Mouse (Mus musculus) midbrain, embryonic 16.5 days (tissue): ENCODE data around the gene Dlk2. TPM values are rescaled to one million over a fixed set of nuclear protein-coding genes. Genes with fewer than 3 reads are reported as not detected.

Experiments used
- ATAC-seq: fragments of 200-750 bp; cut with Nextera tagmentation; 2 replicates; pipeline ENCODE4 v1.8.0; 2017; ENCODE audit warnings: moderate TSS enrichment
- H3K27ac ChIP-seq: fragments of 300-500 bp; sonication (generic); 2 replicates; pipeline ENCODE4 v1.5.1; 2014; ENCODE audit warnings: mild to moderate bottlenecking, low read length, mixed read lengths
- H3K27me3 ChIP-seq: fragments of 300-500 bp; sonication (generic); 2 replicates; pipeline ENCODE4 v1.6.1; 2014; ENCODE audit warnings: low read depth, low read length, mixed read lengths; ENCODE audit not compliant: control insufficient read depth, insufficient read depth
- H3K36me3 ChIP-seq: fragments of 300-500 bp; sonication (generic); 2 replicates; pipeline ENCODE4 v1.6.1; 2014; ENCODE audit warnings: mild to moderate bottlenecking, low read length, moderate library complexity, mixed read lengths; ENCODE audit not compliant: control insufficient read depth, insufficient read depth
- H3K4me1 ChIP-seq: fragments of 300-500 bp; sonication (generic); 2 replicates; pipeline ENCODE4 v1.6.1; 2014; ENCODE audit warnings: mild to moderate bottlenecking, low read length, mixed read lengths; ENCODE audit not compliant: control insufficient read depth, insufficient read depth
- H3K4me2 ChIP-seq: fragments of 300-500 bp; sonication (generic); 2 replicates; pipeline ENCODE4 v1.6.1; 2014; ENCODE audit warnings: mild to moderate bottlenecking, low read length, mixed read lengths
- H3K4me3 ChIP-seq: fragments of 300-500 bp; sonication (generic); 2 replicates; pipeline ENCODE4 v1.5.1; 2014; ENCODE audit warnings: low read depth, mild to moderate bottlenecking, low read length, moderate library complexity, mixed read lengths
- H3K9ac ChIP-seq: fragments of 300-500 bp; sonication (generic); 2 replicates; pipeline ENCODE4 v1.6.1; 2014; ENCODE audit warnings: low read depth, low read length, mixed read lengths
- H3K9me3 ChIP-seq: fragments of 300-500 bp; sonication (generic); replicated peaks from 2 replicates; pipeline ENCODE4 v1.6.1; 2014; ENCODE audit warnings: mild to moderate bottlenecking, low read length, mixed read lengths; ENCODE audit not compliant: control insufficient read depth, poor library complexity, severe bottlenecking
- WGBS: fragments of 180-500 bp; shearing (Covaris S2); extraction: QIAGEN DNeasy Blood & Tissue Kit; methylation state at CpG from one replicate; pipeline ENCODE4 v1.1.7; 2014; 5-methylcytosine and 5-hydroxymethylcytosine counted together
- polyA plus RNA-seq: library from polyadenylated mRNA; unstranded; fragments of >200 nt; fragmentation: Nextera tagmentation; extraction: Ambion mirVana; gene quantifications from 2 replicates; pipeline ENCODE4 v1.2.1, GENCODE M21; 2015

Dlk2 gene
- polyA plus RNA-seq, 1 experiment from 2014 or later = 25.8 TPM

DNA sequence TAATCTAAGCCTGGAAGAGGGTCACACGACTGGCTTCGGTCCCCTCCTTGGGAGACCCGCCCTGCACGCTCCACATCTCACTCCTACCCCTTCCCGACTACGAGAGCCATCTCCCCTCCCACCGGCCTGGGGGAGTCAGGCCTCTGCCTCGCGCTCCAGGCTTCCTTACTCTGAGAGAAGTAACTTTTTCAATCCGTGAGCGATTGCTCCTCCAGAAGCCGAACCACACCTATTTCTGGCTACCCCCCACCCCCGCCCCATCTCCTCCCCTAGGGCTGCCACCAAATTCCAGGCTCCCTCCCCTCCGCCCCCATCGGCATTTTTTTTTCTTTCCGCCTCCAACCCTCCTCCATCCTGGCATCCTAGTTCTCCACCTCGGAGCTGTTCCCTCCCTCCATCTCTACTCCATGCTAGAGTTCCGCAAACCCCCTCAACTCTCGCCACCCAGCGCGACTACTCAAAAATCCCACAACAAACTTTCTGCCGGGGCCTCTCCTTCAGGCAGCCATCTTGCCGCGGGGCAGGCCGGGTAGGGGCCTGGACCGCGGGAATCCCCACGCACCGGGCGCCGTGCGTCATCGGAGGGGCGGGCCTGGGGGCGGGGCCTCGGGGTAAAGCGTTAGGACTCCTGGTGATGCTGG, 14.6 kb upstream of the Dlk2 start, which contains the start of gene Tjap1:
Gene Tjap1 (minus strand): TSS at position 544 of the 641 bp plus-strand sequence.
- Histone ChIP-seq H3K9me3 (no peaks in the 10 kb centered on the region), H3K27me3 (no peaks in the 10 kb centered on the region), H3K4me3 (peak within 1 kb of the TSS; percentile 44), H3K9ac (peak within 1 kb of the TSS; percentile 70), H3K36me3 (no peaks in the 10 kb centered on the region), H3K4me1 (peaks cover 15% of the 10 kb centered on the region), H3K27ac (peak within 1 kb of the TSS; percentile 23), H3K4me2 (peak within 1 kb of the TSS; percentile 82)
- under 1% methylated on average over 35 of the region's 37 CpGs for WGBS
- ATAC-seq = peak; percentile 98

DNA sequence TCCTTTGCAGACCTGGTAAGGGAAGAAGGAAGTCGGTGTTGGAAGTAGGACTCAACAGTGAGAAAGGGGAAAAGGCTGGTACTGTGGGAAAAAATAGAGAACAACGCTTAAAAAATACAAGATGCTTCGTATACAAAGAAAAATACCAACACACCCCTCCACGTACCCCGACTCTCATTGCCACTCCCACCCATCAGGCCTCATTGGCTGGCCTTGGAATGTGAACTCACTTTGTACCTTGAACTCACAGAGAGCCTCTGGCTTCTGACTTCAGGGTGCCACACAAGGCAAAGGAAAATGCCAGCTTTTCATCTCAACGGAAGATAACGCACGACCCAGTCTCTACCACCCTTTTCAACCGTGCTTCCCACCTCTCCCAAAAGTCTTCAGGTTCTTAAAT, 14.1 kb upstream of the Dlk2 start:
- Histone ChIP-seq H3K4me1 (peaks cover 15% of the 10 kb centered on the region), H3K36me3 (no peaks in the 10 kb centered on the region), H3K27ac (peak overlapping the region; percentile 23), H3K9ac (peak overlapping the region; percentile 70), H3K27me3 (no peaks in the 10 kb centered on the region), H3K4me3 (peak overlapping the region; percentile 44), H3K9me3 (no peaks in the 10 kb centered on the region), H3K4me2 (peak overlapping the region; percentile 82)
- WGBS = 20% methylated on average over 9 of the region's 9 CpGs
- peak; percentile 64 for ATAC-seq

DNA sequence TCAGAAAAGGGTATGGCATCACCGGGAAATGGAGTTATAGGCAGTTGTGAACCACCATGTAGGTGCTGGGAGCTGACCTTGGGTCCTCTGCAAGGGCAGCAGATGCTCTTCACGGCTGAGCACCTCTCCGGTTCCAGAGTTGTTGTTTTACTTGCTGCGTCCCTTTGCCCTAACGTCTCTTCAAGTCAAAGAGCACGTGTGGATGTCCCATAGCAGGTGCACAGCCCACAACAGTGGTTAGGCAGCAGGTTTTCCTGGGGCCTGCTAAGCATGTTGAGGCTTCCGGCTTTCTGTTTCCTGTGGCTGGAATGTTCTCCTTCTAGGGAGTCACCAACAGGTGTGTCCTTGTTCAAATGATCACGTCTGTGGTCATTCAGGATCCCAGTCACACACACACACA, 13.3 kb upstream of the Dlk2 start:
- Histone ChIP-seq H3K36me3 (no peaks in the 10 kb centered on the region), H3K9me3 (no peaks in the 10 kb centered on the region), H3K27ac (no peak overlapping the region), H3K4me1 (peaks cover 15% of the 10 kb centered on the region), H3K9ac (no peak overlapping the region), H3K27me3 (no peaks in the 10 kb centered on the region), H3K4me3 (no peak overlapping the region), H3K4me2 (no peak overlapping the region)
- no peak for ATAC-seq
- 92% methylated on average over 8 of the region's 8 CpGs for WGBS

DNA sequence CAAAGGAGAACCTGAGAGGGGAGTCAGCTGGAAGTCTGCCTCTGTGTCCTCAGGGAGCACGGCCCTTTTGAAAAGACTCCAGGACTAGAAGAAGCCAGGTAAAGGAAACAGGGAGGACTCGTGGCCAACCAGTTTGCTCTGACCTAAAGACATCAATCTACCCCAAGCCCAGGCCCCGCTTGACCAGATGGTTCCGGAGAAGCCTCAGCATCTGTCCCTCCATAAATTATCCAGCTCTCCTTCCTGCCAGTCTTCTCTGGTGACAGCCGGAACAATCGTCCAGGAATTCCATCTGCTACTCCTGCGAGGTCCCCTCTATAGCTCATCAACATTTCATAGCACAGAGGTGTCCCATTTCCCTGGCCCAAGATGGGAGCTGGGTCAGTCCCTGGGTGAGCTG, 12.6 kb upstream of the Dlk2 start:
- Histone ChIP-seq H3K4me2 (no peak overlapping the region), H3K27ac (no peak overlapping the region), H3K9ac (no peak overlapping the region), H3K36me3 (no peaks in the 10 kb centered on the region), H3K9me3 (no peaks in the 10 kb centered on the region), H3K4me3 (no peak overlapping the region), H3K4me1 (peaks cover 15% of the 10 kb centered on the region), H3K27me3 (no peaks in the 10 kb centered on the region)
- no peak for ATAC-seq
- 56% methylated on average over 7 of the region's 7 CpGs for WGBS

DNA sequence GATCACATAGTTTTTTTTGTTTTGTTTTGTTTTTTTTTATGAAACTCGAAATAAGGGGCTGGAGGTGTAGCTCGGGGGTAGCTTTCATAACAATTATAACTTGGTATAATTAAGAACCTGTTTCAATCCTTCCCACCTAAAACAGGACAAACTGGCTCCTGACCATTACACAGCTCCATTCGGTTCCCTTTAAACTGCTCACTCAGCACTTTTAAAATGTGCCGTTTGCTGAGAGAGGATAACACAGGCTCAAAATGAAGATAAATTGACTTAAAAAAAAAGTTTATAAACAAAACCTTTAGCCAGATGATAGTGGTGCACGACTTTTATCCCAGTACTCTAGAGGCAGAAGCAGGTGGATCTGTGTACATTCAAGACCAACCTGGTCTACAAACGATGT, 11.8 kb upstream of the Dlk2 start:
- Histone ChIP-seq H3K4me3 (no peak overlapping the region), H3K4me1 (peaks cover 15% of the 10 kb centered on the region), H3K9me3 (no peaks in the 10 kb centered on the region), H3K27me3 (no peaks in the 10 kb centered on the region), H3K36me3 (no peaks in the 10 kb centered on the region), H3K27ac (no peak overlapping the region), H3K9ac (no peak overlapping the region), H3K4me2 (no peak overlapping the region)
- no peak for ATAC-seq
- 74% methylated on average over 6 of the region's 6 CpGs for WGBS

DNA sequence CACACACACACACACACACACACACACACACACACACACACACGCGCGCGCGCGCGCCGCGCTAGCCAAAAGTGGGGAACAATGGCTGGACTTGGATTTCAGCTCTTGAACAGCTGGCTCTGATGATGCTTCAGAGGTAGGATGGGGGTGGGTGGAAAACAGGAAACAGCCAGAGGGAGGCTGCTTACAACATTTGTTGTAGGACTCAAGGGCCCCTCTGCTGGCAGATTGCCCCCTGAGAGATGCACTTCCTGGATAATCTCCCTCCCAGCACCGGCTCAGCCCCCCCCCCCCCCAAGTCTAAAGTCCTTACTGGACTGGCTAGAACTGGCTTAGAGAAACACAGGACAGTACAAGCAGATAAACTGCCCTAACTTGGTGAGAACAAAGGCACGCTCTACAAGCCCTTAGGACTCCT, 9.5 kb upstream of the Dlk2 start:
- Histone ChIP-seq H3K9ac (0 out of 2 replicates have a peak overlapping the region, but pooled peaks have one; percentile 10), H3K27me3 (no peaks in the 10 kb centered on the region), H3K27ac (no peak overlapping the region), H3K4me3 (no peak overlapping the region), H3K4me2 (no peak overlapping the region), H3K4me1 (peaks cover 6% of the 10 kb centered on the region), H3K9me3 (no peaks in the 10 kb centered on the region), H3K36me3 (no peaks in the 10 kb centered on the region)
- WGBS = 40% methylated on average over 9 of the region's 11 CpGs
- ATAC-seq = no peak

DNA sequence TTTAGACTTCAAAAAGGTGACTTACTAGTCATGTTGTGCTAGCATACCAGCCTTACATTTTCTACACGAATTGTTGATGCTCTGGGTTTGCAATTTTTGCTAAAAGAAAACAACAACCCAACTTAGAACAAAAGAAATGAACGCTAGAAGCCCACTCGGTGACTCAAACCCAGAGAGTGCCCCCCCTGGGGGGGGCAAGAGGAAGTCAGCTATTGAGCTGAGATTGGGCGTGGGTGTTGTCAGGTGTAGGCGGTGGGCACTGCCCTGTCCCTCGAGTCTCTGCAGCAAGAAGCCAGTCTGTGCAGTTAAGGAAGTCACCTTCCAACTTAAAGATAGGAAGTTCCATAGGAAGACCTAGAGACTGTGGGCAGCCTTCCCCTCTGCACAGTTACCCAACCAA, 620 bp upstream of the Dlk2 start:
- Histone ChIP-seq H3K36me3 (no peaks in the 10 kb centered on the region), H3K4me3 (peak overlapping the region; percentile 89), H3K9ac (peak overlapping the region; percentile 94), H3K27me3 (peaks cover 16% of the 10 kb centered on the region), H3K4me2 (peak overlapping the region; percentile 91), H3K4me1 (peaks cover 10% of the 10 kb centered on the region), H3K27ac (peak overlapping the region; percentile 87), H3K9me3 (no peaks in the 10 kb centered on the region)
- no peak for ATAC-seq
- WGBS = 42% methylated on average over 6 of the region's 6 CpGs

DNA sequence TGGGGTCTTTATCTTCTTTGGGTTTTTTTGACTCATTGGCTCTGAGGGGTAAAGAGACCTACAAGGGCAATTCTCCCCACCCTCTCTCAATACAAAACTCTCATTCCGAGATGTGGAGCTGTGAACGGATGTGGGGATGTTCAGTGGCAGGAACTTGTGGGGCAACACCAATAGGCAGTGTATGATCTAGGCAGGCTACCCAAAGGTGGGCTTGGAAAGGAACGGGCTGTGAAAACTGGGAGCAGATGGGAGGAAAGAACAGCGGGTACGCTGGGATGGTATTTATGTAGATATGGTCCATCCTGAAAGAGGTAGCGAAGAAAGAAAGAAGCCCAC, 225 bp upstream of the Dlk2 start:
- H3K27ac ChIP-seq = peak overlapping the region; percentile 87
- peak overlapping the region; percentile 89 for H3K4me3 ChIP-seq
- H3K9ac ChIP-seq = peak overlapping the region; percentile 94
- H3K9me3 ChIP-seq = no peaks in the 10 kb centered on the region
- ATAC-seq = no peak
- H3K4me1 ChIP-seq = peaks cover 10% of the 10 kb centered on the region
- H3K36me3 ChIP-seq = no peaks in the 10 kb centered on the region
- H3K4me2 ChIP-seq = peak overlapping the region; percentile 91
- 7% methylated on average over 6 of the region's 6 CpGs for WGBS
- H3K27me3 ChIP-seq = peaks cover 16% of the 10 kb centered on the region

DNA sequence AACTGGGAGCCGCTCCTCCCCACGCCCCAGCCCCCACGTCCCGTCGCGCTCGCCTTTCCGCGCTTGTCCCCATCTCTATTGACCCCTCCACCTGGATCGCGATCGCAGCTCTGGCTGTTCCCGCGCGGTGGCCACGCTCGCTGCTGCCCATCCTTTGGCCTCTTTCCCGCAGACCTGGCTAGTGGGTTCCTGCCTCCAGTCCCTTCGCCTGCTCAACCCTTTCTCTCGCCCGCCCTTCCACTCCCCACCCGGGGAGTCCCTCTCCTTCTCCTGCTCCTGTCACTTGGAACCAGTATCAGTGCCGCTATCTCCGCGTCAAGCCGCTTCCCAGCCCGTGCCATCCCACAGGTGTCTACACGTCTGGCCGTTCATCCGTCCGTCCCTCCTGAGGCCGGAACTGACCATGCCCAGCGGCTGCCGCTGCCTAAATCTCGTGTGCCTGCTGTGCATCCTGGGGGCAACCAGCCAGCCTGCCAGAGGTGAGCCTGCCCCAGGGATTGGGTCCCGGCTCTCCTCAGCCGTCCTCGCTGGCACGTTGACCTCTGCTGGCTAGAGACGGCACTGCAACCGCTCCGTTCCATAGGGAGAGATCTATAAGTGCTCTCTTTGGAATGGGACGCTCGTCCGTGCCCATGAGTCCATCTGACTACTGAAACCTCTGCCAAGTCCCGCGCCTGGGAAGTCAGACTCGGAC, 1.1 kb downstream of the Dlk2 start:
- peak; percentile 81 for ATAC-seq
- Histone ChIP-seq H3K36me3 (peaks cover 6% of the 10 kb centered on the region), H3K4me2 (peak overlapping the region; percentile 91), H3K9ac (peak overlapping the region; percentile 94), H3K27ac (peak overlapping the region; percentile 87), H3K27me3 (peaks cover 16% of the 10 kb centered on the region), H3K4me3 (peak overlapping the region; percentile 89), H3K4me1 (peaks cover 10% of the 10 kb centered on the region), H3K9me3 (no peaks in the 10 kb centered on the region)
- 0% methylated on average over 44 of the region's 48 CpGs for WGBS
